Mouse (Mus musculus): ENCODE results near the gene Myt1. TPM values are rescaled to one million over a fixed set of nuclear protein-coding genes. Genes with fewer than 3 reads are reported as not detected.

Gene Myt1
- not detected for polyA plus RNA-seq (2015; fragmentation: Illumina TruSeq; extraction: RNeasy Lipid Tissue Mini Kit (QIAGEN cat#74804); ENCODE audit: insufficient read depth, low replicate concordance)

GRCm38 (mm10) chr2:181763006-181763830 lies at the start of gene Myt1:
TSS of gene Myt1 (plus strand) at chr2:181763332.

DNA sequence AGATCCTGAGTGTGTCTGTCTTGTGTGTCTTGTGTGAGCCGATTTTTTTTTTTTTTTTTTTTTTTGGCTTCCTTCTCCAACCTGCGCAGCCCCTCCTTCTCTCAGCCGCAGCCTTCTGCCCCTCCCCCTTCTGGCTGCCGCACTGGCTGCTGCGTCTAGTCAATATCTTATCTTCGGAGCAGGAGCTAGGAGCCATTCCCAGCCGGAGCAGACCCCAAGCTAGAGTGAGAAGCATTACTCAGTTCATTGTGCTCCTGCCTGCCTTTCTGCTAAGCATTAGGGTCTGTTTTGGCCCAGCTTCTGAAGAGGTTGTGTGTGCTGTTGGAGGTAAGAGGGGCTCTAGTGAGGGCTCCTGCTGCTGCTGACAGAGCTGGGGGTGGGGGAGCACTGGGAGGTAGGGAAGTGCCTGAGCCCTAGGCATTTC lies 48.2 kb upstream of the Myt1 start, which contains the start of gene Oprl1:
TSS of gene Oprl1 (plus strand) at position 114 of the 424 bp plus-strand sequence.

GRCm38 (mm10) chr2:181837372-181838292 lies 74.5 kb downstream of the Myt1 start, which contains the start of gene Pcmtd2:
TSS of gene Pcmtd2 (plus strand) at chr2:181837854.

GRCm38 (mm10) chr2:181863791-181864535 lies 100.8 kb downstream of the Myt1 start, which contains the start of gene Polr3k:
TSS of gene Polr3k (plus strand) at chr2:181864337.

Other genes starting within 250 kb of the Myt1 start
- 92.0 TPM for gene Dnajc5, start 242.8 kb upstream of the Myt1 start, polyA plus RNA-seq (2015; fragmentation: Illumina TruSeq; extraction: RNeasy Lipid Tissue Mini Kit (QIAGEN cat#74804); ENCODE audit: insufficient read depth, low replicate concordance)
- 146 TPM for gene Uckl1, start 178.4 kb upstream of the Myt1 start, polyA plus RNA-seq (2015; fragmentation: Illumina TruSeq; extraction: RNeasy Lipid Tissue Mini Kit (QIAGEN cat#74804); ENCODE audit: insufficient read depth, low replicate concordance)
- gene Prpf6, start 171.5 kb upstream of the Myt1 start, polyA plus RNA-seq (2015; fragmentation: Illumina TruSeq; extraction: RNeasy Lipid Tissue Mini Kit (QIAGEN cat#74804); ENCODE audit: insufficient read depth, low replicate concordance), result 52.3 TPM
- 25.9 TPM for gene Zfp512b, start 170.5 kb upstream of the Myt1 start, polyA plus RNA-seq (2015; fragmentation: Illumina TruSeq; extraction: RNeasy Lipid Tissue Mini Kit (QIAGEN cat#74804); ENCODE audit: insufficient read depth, low replicate concordance)
- 15.6 TPM for gene Samd10, start 164.1 kb upstream of the Myt1 start, polyA plus RNA-seq (2015; fragmentation: Illumina TruSeq; extraction: RNeasy Lipid Tissue Mini Kit (QIAGEN cat#74804); ENCODE audit: insufficient read depth, low replicate concordance)
- not detected for gene Gm29797, start 106.3 kb upstream of the Myt1 start, polyA plus RNA-seq (2015; fragmentation: Illumina TruSeq; extraction: RNeasy Lipid Tissue Mini Kit (QIAGEN cat#74804); ENCODE audit: insufficient read depth, low replicate concordance)
- gene Sox18, start 91.7 kb upstream of the Myt1 start, polyA plus RNA-seq (2015; fragmentation: Illumina TruSeq; extraction: RNeasy Lipid Tissue Mini Kit (QIAGEN cat#74804); ENCODE audit: insufficient read depth, low replicate concordance), result 3.5 TPM
- 21.4 TPM for gene Tcea2, start 83.0 kb upstream of the Myt1 start, polyA plus RNA-seq (2015; fragmentation: Illumina TruSeq; extraction: RNeasy Lipid Tissue Mini Kit (QIAGEN cat#74804); ENCODE audit: insufficient read depth, low replicate concordance)
- gene Rgs19, start 69.4 kb upstream of the Myt1 start, polyA plus RNA-seq (2015; fragmentation: Illumina TruSeq; extraction: RNeasy Lipid Tissue Mini Kit (QIAGEN cat#74804); ENCODE audit: insufficient read depth, low replicate concordance), result 175 TPM
- not detected for gene Lkaaear1, start 64.9 kb upstream of the Myt1 start, polyA plus RNA-seq (2015; fragmentation: Illumina TruSeq; extraction: RNeasy Lipid Tissue Mini Kit (QIAGEN cat#74804); ENCODE audit: insufficient read depth, low replicate concordance)
- 0.14 TPM for gene Oprl1, start 48.3 kb upstream of the Myt1 start, polyA plus RNA-seq (2015; fragmentation: Illumina TruSeq; extraction: RNeasy Lipid Tissue Mini Kit (QIAGEN cat#74804); ENCODE audit: insufficient read depth, low replicate concordance)
- 79.8 TPM for gene Pcmtd2, start 74.5 kb downstream of the Myt1 start, polyA plus RNA-seq (2015; fragmentation: Illumina TruSeq; extraction: RNeasy Lipid Tissue Mini Kit (QIAGEN cat#74804); ENCODE audit: insufficient read depth, low replicate concordance)
- 25.1 TPM for gene Polr3k, start 101.0 kb downstream of the Myt1 start, polyA plus RNA-seq (2015; fragmentation: Illumina TruSeq; extraction: RNeasy Lipid Tissue Mini Kit (QIAGEN cat#74804); ENCODE audit: insufficient read depth, low replicate concordance)
- not detected for gene Gm14496, start 227.8 kb downstream of the Myt1 start, polyA plus RNA-seq (2015; fragmentation: Illumina TruSeq; extraction: RNeasy Lipid Tissue Mini Kit (QIAGEN cat#74804); ENCODE audit: insufficient read depth, low replicate concordance)

Data from spleen, adult 10 weeks (tissue).